Mouse (Mus musculus): ENCODE results near the gene Mthfd2. TPM values are rescaled to one million over a fixed set of nuclear protein-coding genes. Genes with fewer than 3 reads are reported as not detected.
A peak's percentile ranks its signal among the peaks of the same experiment; 100 is the strongest.

The Mthfd2 gene
- 7.6 and 9.6 TPM in 2 replicates for polyA plus RNA-seq (2012; rRNA removed)

- 1% methylated on average over 65 of the region's 65 CpGs for WGBS
- peak; percentile 95 for DNase-seq (ENCODE audit: low read depth, low spot score)
Observed at GRCm38 (mm10) chr6:83325525-83326393, at the start of gene Mthfd2, which contains the start of gene Mob1a. Mthfd2 (minus strand) TSS chr6:83325908. Mob1a (plus strand) TSS chr6:83326016.

- no peak for DNase-seq (ENCODE audit: low read depth, low spot score)
- 88% methylated on average over 9 of the region's 9 CpGs for WGBS
Observed at GRCm38 (mm10) chr6:83373704-83374300, 48.1 kb upstream of the Mthfd2 start.

GRCm38 (mm10) chr6:83371350-83371749 lies 45.6 kb upstream of the Mthfd2 start:
- DNase-seq (ENCODE audit: low read depth, low spot score): no peak
- WGBS: 88% methylated on average over 3 of the region's 3 CpGs

GRCm38 (mm10) chr6:83370316-83370965 lies 44.7 kb upstream of the Mthfd2 start:
- 81% methylated on average over 21 of the region's 21 CpGs for WGBS
- no peak for DNase-seq (ENCODE audit: low read depth, low spot score)

- DNase-seq (ENCODE audit: low read depth, low spot score): no peak
- 84% methylated on average over 12 of the region's 12 CpGs for WGBS
Observed at GRCm38 (mm10) chr6:83363075-83363474, 37.4 kb upstream of the Mthfd2 start.

- 90% methylated on average over 11 of the region's 11 CpGs for WGBS
- no peak for DNase-seq (ENCODE audit: low read depth, low spot score)
Observed at GRCm38 (mm10) chr6:83361523-83362248, 36.0 kb upstream of the Mthfd2 start.

GRCm38 (mm10) chr6:83357436-83357835 lies 31.7 kb upstream of the Mthfd2 start:
- WGBS: 88% methylated on average over 10 of the region's 10 CpGs
- DNase-seq (ENCODE audit: low read depth, low spot score): no peak

- DNase-seq (ENCODE audit: low read depth, low spot score): no peak
- WGBS: 23% methylated on average over 7 of the region's 7 CpGs
Observed at GRCm38 (mm10) chr6:83356569-83357138, 30.9 kb upstream of the Mthfd2 start.

- no peak for DNase-seq (ENCODE audit: low read depth, low spot score)
- 47% methylated on average over 9 of the region's 9 CpGs for WGBS
Observed at GRCm38 (mm10) chr6:83354856-83355781, 29.4 kb upstream of the Mthfd2 start.

GRCm38 (mm10) chr6:83352666-83353410 lies 27.1 kb upstream of the Mthfd2 start:
- DNase-seq (ENCODE audit: low read depth, low spot score): no peak

GRCm38 (mm10) chr6:83351490-83352160 lies 25.9 kb upstream of the Mthfd2 start:
- WGBS: 78% methylated on average over 7 of the region's 7 CpGs
- no peak for DNase-seq (ENCODE audit: low read depth, low spot score)

More at GRCm38 (mm10) chr6:83352666-83353410, 27.1 kb upstream of the Mthfd2 start:
- WGBS: 94% methylated on average over 24 of the region's 24 CpGs

- 89% methylated on average over 16 of the region's 16 CpGs for WGBS
- DNase-seq (ENCODE audit: low read depth, low spot score): no peak
Observed at GRCm38 (mm10) chr6:83350851-83351405, 25.2 kb upstream of the Mthfd2 start.

- 71% methylated on average over 7 of the region's 7 CpGs for WGBS
- no peak for DNase-seq (ENCODE audit: low read depth, low spot score)
Observed at GRCm38 (mm10) chr6:83350172-83350571, 24.5 kb upstream of the Mthfd2 start.

- under 1% methylated on average over 53 of the region's 53 CpGs for WGBS
Observed at GRCm38 (mm10) chr6:83349274-83349958, 23.7 kb upstream of the Mthfd2 start.

GRCm38 (mm10) chr6:83348873-83349272 lies 23.2 kb upstream of the Mthfd2 start, which contains the start of gene Bola3:
Bola3 (plus strand) TSS chr6:83349147.
- DNase-seq (ENCODE audit: low read depth, low spot score): no peak
- WGBS: 35% methylated on average over 6 of the region's 6 CpGs

More at GRCm38 (mm10) chr6:83349274-83349958, 23.7 kb upstream of the Mthfd2 start:
- DNase-seq (ENCODE audit: low read depth, low spot score): peak; percentile 47

- WGBS: 65% methylated on average over 3 of the region's 3 CpGs
- no peak for DNase-seq (ENCODE audit: low read depth, low spot score)
Observed at GRCm38 (mm10) chr6:83347916-83348315, 22.2 kb upstream of the Mthfd2 start.

Measured in large intestine, adult 2 months (tissue).